Mouse (Mus musculus) embryonic facial prominence, embryonic 14.5 days (tissue): ENCODE measurements around the gene Ccdc172. TPM values are rescaled to one million over a fixed set of nuclear protein-coding genes. Genes with fewer than 3 reads are reported as not detected.
A peak's percentile ranks its signal among the peaks of the same experiment; 100 is the strongest.

ENCODE experiments used
- ATAC-seq: fragments of 200-750 bp; cut with Nextera tagmentation; 2 replicates; pipeline ENCODE4 v1.8.0; 2017; ENCODE audit warnings: low read depth, moderate number of reproducible peaks, moderate TSS enrichment
- DNase-seq: peaks from one replicate; pipeline ENCODE4 v3.0.0-alpha.2; 2015; ENCODE audit warnings: low spot score
- H3K27ac ChIP-seq: fragments of 300-500 bp; sonication (generic); replicated peaks from 2 replicates; pipeline ENCODE4 v1.5.1; 2014; ENCODE audit warnings: low read depth, mild to moderate bottlenecking, low read length, moderate library complexity
- H3K27me3 ChIP-seq: fragments of 300-500 bp; sonication (generic); replicated peaks from 2 replicates; pipeline ENCODE4 v1.6.1; 2014; ENCODE audit warnings: low read length; ENCODE audit not compliant: control insufficient read depth, insufficient read depth
- H3K36me3 ChIP-seq: fragments of 300-500 bp; sonication (generic); 2 replicates; pipeline ENCODE4 v1.6.1; 2014; ENCODE audit warnings: low read length, mixed read lengths; ENCODE audit not compliant: control insufficient read depth, insufficient read depth
- H3K4me1 ChIP-seq: fragments of 300-500 bp; sonication (generic); 2 replicates; pipeline ENCODE4 v1.6.1; 2014; ENCODE audit warnings: antibody characterized with exemption, low read length; ENCODE audit not compliant: control insufficient read depth, insufficient read depth
- H3K4me2 ChIP-seq: fragments of 300-500 bp; sonication (generic); 2 replicates; pipeline ENCODE4 v1.6.1; 2014; ENCODE audit warnings: low read depth, mild to moderate bottlenecking, low read length, moderate library complexity, mixed read lengths
- H3K4me3 ChIP-seq: fragments of 300-500 bp; sonication (generic); 2 replicates; pipeline ENCODE4 v1.5.1; 2014; ENCODE audit warnings: low read depth, mild to moderate bottlenecking, low read length
- H3K9ac ChIP-seq: fragments of 300-500 bp; sonication (generic); 2 replicates; pipeline ENCODE4 v1.6.1; 2014; ENCODE audit warnings: low read depth, mild to moderate bottlenecking, low read length, moderate library complexity, mixed read lengths
- H3K9me3 ChIP-seq: fragments of 300-500 bp; sonication (generic); 2 replicates; pipeline ENCODE4 v1.6.1; 2016; ENCODE audit warnings: low read length; ENCODE audit not compliant: control insufficient read depth
- WGBS: fragments of 180-500 bp; shearing (Covaris S2); extraction: QIAGEN DNeasy Blood & Tissue Kit; methylation state at CpG from one replicate; pipeline ENCODE4 v1.1.7; 2014; 5-methylcytosine and 5-hydroxymethylcytosine counted together
- polyA plus RNA-seq: library from polyadenylated mRNA; unstranded; fragments of >200 nt; fragmentation: Nextera tagmentation; extraction: Ambion mirVana; gene quantifications from 2 replicates; pipeline ENCODE4 v1.2.1, GENCODE M21; 2014

Gene Ccdc172
- polyA plus RNA-seq, 1 experiment from 2014 or later = not detected

GRCm38 (mm10) chr19:58499420-58499966 is 12.3 kb upstream of the Ccdc172 start:
- 74% methylated on average over 3 of the region's 3 CpGs for WGBS
- Histone ChIP-seq H3K9ac (no peak overlapping the region), H3K36me3 (no peaks in the 10 kb centered on the region), H3K4me2 (no peak overlapping the region), H3K9me3 (no peaks in the 10 kb centered on the region), H3K27ac (no peak overlapping the region), H3K27me3 (no peaks in the 10 kb centered on the region), H3K4me3 (no peak overlapping the region), H3K4me1 (no peaks in the 10 kb centered on the region)
- DNase-seq = no peak
- ATAC-seq = no peak

DNA sequence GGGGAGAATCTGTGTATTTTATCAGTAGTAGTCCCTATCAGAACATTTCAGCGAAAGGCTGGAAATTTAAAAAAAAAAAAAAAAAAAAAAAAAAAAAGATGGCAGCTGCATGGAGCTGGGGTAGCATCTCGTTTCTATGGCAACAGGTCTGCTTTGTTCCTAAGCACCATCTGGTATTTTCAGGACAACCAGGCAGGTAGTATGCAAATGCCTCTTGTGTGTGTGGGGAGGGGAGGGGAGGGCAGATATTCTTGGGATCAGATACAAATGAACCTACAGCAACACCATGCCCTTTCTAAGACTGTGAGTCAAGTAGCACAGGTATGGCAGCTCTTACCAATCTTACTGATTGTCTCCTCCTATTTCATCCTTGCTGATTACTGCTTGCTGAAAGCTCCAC is 11.7 kb upstream of the Ccdc172 start:
- Histone ChIP-seq H3K9ac (no peak overlapping the region), H3K4me2 (no peak overlapping the region), H3K27ac (no peak overlapping the region), H3K9me3 (no peaks in the 10 kb centered on the region), H3K4me1 (no peaks in the 10 kb centered on the region), H3K36me3 (no peaks in the 10 kb centered on the region), H3K27me3 (no peaks in the 10 kb centered on the region), H3K4me3 (no peak overlapping the region)
- no peak for ATAC-seq
- DNase-seq = peak; percentile 32
- 80% methylated on average over 2 of the region's 2 CpGs for WGBS

- no peaks in the 10 kb centered on the region for H3K4me1 ChIP-seq
- no peaks in the 10 kb centered on the region for H3K9me3 ChIP-seq
- H3K36me3 ChIP-seq = no peaks in the 10 kb centered on the region
- no peak overlapping the region for H3K4me3 ChIP-seq
- no peak overlapping the region for H3K27ac ChIP-seq
- no peak for DNase-seq
- 88% methylated on average over 1 of the region's 1 CpGs for WGBS
- no peaks in the 10 kb centered on the region; the same call in 1 of the 2 replicates for H3K27me3 ChIP-seq
- H3K9ac ChIP-seq = no peak overlapping the region
- ATAC-seq = no peak
- no peak overlapping the region for H3K4me2 ChIP-seq
Observed at GRCm38 (mm10) chr19:58521696-58522095, 9.9 kb downstream of the Ccdc172 start.

- no peak overlapping the region for H3K4me2 ChIP-seq
- no peak overlapping the region for H3K4me3 ChIP-seq
- 44% methylated on average over 12 of the region's 12 CpGs for WGBS
- H3K9me3 ChIP-seq = no peaks in the 10 kb centered on the region
- H3K36me3 ChIP-seq = no peaks in the 10 kb centered on the region
- no peak overlapping the region for H3K9ac ChIP-seq
- H3K4me1 ChIP-seq = no peaks in the 10 kb centered on the region
- no peak for DNase-seq
- ATAC-seq = no peak
- H3K27me3 ChIP-seq = no peaks in the 10 kb centered on the region; the same call in 1 of the 2 replicates
- H3K27ac ChIP-seq = no peak overlapping the region
Observed at GRCm38 (mm10) chr19:58523736-58524394, 12.1 kb downstream of the Ccdc172 start.

DNA sequence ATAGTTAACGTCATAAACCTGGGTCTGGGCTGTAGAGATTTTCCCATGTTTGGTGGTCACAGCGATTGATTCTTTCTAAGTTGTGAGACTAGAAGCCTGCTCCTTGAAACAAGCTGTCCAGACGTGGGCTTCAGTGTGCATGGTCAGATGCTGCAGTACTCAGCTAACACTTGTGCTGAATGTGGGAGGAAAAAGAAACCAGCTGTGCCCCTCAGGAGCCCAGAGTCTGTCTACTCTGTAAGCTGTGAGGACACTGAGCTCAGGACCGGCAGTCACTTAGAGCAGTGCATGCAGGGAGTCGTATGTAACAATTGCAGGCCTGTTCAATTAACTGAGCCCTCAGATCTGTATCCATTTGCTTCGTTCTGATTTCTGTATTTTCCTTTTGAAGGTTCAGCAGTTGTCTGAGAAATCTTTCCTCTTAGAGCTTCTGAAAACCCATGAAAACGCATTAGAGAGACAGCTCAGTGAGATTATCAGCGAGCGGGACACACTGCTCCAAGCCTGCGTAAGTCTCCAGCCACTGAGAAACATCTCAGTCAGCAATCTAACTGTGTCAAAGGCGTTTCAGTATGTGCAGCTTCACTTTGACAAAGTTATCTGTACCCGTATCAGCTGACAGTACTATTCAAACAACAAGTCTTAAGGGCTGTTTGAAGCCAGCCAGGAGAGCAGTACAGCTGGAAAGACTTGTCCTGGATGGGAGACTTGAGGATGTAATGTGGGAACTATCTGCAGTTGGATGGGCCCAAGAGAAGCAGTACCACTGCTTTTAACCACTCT is 13.9 kb downstream of the Ccdc172 start:
- no peaks in the 10 kb centered on the region for H3K36me3 ChIP-seq
- H3K9me3 ChIP-seq = no peaks in the 10 kb centered on the region
- no peak for DNase-seq
- H3K4me2 ChIP-seq = no peak overlapping the region
- no peak overlapping the region for H3K4me3 ChIP-seq
- H3K27me3 ChIP-seq = no peaks in the 10 kb centered on the region; the same call in 1 of the 2 replicates
- ATAC-seq = no peak
- WGBS = 60% methylated on average over 12 of the region's 12 CpGs
- H3K9ac ChIP-seq = no peak overlapping the region
- no peaks in the 10 kb centered on the region for H3K4me1 ChIP-seq
- no peak overlapping the region for H3K27ac ChIP-seq

DNA sequence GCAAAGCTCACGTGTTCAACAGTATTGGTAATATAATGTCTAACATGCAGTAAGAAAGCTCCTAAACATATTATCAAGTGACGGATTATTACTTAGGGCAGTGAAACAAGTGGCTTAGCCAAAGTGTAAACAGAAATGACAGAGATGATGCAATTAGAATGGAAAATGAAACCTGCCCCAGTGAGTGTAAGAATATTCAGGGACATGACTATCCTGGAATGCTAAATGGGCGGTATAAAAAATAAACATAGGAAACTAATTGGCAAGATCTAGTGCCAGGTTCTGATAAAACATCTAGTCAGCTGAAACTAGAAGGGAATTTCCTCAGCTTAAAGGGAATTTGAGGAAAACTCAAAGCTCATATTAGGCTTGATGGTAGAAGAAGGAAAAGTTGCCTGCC is 21.3 kb downstream of the Ccdc172 start:
- Histone ChIP-seq H3K9ac (no peak overlapping the region), H3K4me1 (peaks cover 11% of the 10 kb centered on the region; the same call in 1 of the 2 replicates), H3K27ac (no peak overlapping the region), H3K9me3 (no peaks in the 10 kb centered on the region), H3K4me2 (no peak overlapping the region), H3K4me3 (no peak overlapping the region), H3K27me3 (no peaks in the 10 kb centered on the region), H3K36me3 (no peaks in the 10 kb centered on the region)
- ATAC-seq (no peak), DNase-seq (no peak)
- WGBS = 74% methylated on average over 3 of the region's 3 CpGs

GRCm38 (mm10) chr19:58536691-58537090 is 24.9 kb downstream of the Ccdc172 start:
- Histone ChIP-seq H3K27me3 (no peaks in the 10 kb centered on the region), H3K4me3 (no peak overlapping the region), H3K4me2 (peak overlapping the region; percentile 20; the same call in 1 of the 2 replicates), H3K9ac (no peak overlapping the region), H3K9me3 (no peaks in the 10 kb centered on the region), H3K27ac (no peak overlapping the region), H3K36me3 (no peaks in the 10 kb centered on the region), H3K4me1 (peaks cover 11% of the 10 kb centered on the region; the same call in 1 of the 2 replicates)
- WGBS = 73% methylated on average over 10 of the region's 10 CpGs
- ATAC-seq (no peak), DNase-seq (no peak)

DNA sequence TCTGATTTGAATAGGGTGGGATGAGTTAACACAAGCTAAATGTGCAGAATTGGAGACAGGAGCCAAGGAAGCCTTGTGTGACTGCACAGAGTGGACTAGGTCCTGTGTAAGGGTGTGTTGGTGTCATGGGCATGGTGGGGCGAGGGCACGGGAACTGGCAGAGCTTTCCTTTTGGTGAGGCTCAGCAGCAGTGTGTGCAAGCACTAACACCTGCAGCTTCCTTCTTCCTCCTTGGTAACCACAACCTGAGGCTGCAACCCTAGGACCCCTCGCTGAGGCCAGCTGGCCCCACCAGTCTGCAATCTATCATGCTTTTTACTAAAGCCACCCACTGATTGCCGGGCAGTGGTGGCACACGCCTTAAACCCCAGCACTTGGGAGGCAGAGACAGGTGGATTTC is 28.6 kb downstream of the Ccdc172 start:
- Histone ChIP-seq H3K9ac (no peak overlapping the region), H3K36me3 (no peaks in the 10 kb centered on the region), H3K4me3 (no peak overlapping the region), H3K4me1 (peaks cover 11% of the 10 kb centered on the region; the same call in 1 of the 2 replicates), H3K27me3 (no peaks in the 10 kb centered on the region), H3K9me3 (no peaks in the 10 kb centered on the region), H3K4me2 (no peak overlapping the region), H3K27ac (no peak overlapping the region)
- 84% methylated on average over 5 of the region's 5 CpGs for WGBS
- ATAC-seq (no peak), DNase-seq (no peak)
